Mouse (Mus musculus) embryonic facial prominence, embryonic 14.5 days (tissue): ENCODE data around the gene Kdelc2. TPM values are rescaled to one million over a fixed set of nuclear protein-coding genes. Genes with fewer than 3 reads are reported as not detected.

ENCODE experiments used
- microRNA-seq: library from miRNA; unstranded; fragments of <30 nt; microRNA quantifications from one replicate; pipeline ENCODE4, GENCODE M21; 2016; ENCODE audit warnings: borderline number of aligned reads
- polyA plus RNA-seq: library from polyadenylated mRNA; unstranded; fragments of >200 nt; fragmentation: Nextera tagmentation; extraction: Ambion mirVana; gene quantifications from 2 replicates; pipeline ENCODE4 v1.2.1, GENCODE M21; 2014

The Kdelc2 gene
- polyA plus RNA-seq, 1 experiment from 2014 or later: 29.8 TPM

Small RNA genes lying within 50 kb of the gene (microRNA-seq; reads per million reads assigned to microRNA genes)
- not detected for gene Mir130c

Other genes with a start within 250 kb of the Kdelc2 start
- gene Ddx10, start 136.0 kb upstream of the Kdelc2 start, polyA plus RNA-seq: 24.6 and 25.8 TPM in 2 replicates
- 1.4 and 1.7 TPM in 2 replicates for gene Exph5, start 82.4 kb upstream of the Kdelc2 start, polyA plus RNA-seq
- 1.1 and 1.3 TPM in 2 replicates for gene 4930550C14Rik, start 18.3 kb downstream of the Kdelc2 start, polyA plus RNA-seq
- gene Atm, start 152.7 kb downstream of the Kdelc2 start, polyA plus RNA-seq: 10.9 and 12.8 TPM in 2 replicates
- 20.6 and 22.6 TPM in 2 replicates for gene Npat, start 153.0 kb downstream of the Kdelc2 start, polyA plus RNA-seq
- 184 and 194 TPM in 2 replicates for gene Acat1, start 226.4 kb downstream of the Kdelc2 start, polyA plus RNA-seq